Mouse (Mus musculus): ENCODE data around the gene Shmt1.

- TF ChIP-seq CTCF (IDR thresholded peaks at IDR 0.05; ENCODE audit: borderline replicate concordance, insufficient read depth, low read depth, low read length) (no peak), POLR2A (IDR thresholded peaks at IDR 0.05; ENCODE audit: borderline replicate concordance, insufficient read depth, low read length) (peak; percentile 88)
Measured at GRCm38 (mm10) chr11:60776829-60777740, 34.4 kb downstream of the Shmt1 start, which contains the start of the genes Top3a and Smcr8.

Data from cerebellum, adult 2 months (tissue).